Mouse (Mus musculus): ENCODE results near the gene Krt24. TPM values are rescaled to one million over a fixed set of nuclear protein-coding genes. Genes with fewer than 3 reads are reported as not detected.

Krt24 gene
- polyA plus RNA-seq, 1 experiment, result not detected

DNA sequence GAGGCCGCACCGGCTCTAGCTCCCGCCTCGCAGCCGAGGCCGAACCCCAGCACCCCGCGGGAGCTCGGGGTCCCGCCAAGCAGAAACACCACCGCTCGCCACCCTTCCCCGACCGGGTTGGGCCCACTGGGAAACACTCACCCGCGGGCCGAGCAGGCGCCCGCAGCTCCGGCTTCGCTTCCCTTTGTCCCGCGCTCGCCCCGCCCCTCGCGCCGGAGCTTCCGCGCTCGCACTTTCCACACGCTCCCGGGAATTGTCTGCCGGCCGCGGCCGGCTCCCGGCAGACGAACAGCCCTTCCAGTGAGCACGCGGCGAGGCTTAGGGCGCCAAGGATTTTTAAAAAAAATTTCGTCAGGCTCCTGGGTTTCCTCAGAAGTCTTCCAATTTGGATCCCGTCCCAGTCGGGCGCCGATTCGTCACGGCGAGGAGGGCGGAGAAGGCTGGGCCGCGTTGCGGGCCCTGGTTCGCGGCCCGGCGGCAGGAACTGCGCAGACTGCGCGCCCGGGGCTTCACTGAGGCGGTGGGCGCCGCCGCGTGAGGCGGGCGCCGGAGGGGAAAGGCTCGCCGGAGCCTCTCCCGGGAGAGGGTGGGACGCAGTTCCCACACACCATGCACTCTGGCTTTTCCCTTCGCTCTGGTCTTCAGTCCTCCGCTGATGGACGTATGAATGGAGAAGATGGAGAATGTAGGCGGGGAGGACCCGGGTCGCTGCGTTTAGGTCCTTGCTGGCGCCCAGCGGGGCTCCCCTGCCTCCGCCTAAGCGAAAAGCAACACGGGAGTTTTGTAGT lies 54.6 kb downstream of the Krt24 start, which contains the start of gene Smarce1:
Gene Smarce1, minus strand, starts transcription at position 757 of the 788 bp plus-strand sequence.
- peak within 1 kb of the TSS; percentile 67 for H3K27ac ChIP-seq (ENCODE audit: insufficient read depth, low read depth, low read length)
- peak within 1 kb of the TSS; percentile 99 for H3K4me3 ChIP-seq (ENCODE audit: low read depth, low read length)
- no peaks in the 10 kb centered on the region for H3K27me3 ChIP-seq (ENCODE audit: control insufficient read depth, insufficient read depth, low read length)
- no peak for TF ChIP-seq CTCF (IDR thresholded peaks at IDR 0.05; ENCODE audit: extremely low read depth, insufficient read length, insufficient replicate concordance, low read depth, low read length)
- TF ChIP-seq POLR2A (IDR thresholded peaks at IDR 0.05; ENCODE audit: low read depth, low read length), result peak; percentile 52; the same call in 1 of the 2 replicates
- no peaks in the 10 kb centered on the region for H3K4me1 ChIP-seq (ENCODE audit: control insufficient read depth, insufficient read depth, insufficient read length, low read length)
- under 1% methylated on average over 87 of the region's 87 CpGs for WGBS
- peaks cover 9% of the 10 kb centered on the region for H3K36me3 ChIP-seq (ENCODE audit: control insufficient read depth, insufficient read depth, low read length)

Other genes starting within 250 kb of the Krt24 start
- 71.6 and 78.1 TPM in 2 replicates for gene Igfbp4, start 244.0 kb downstream of the Krt24 start, polyA plus RNA-seq (2012; rRNA removed)
- gene Tns4, start 196.0 kb downstream of the Krt24 start, polyA plus RNA-seq (2012; rRNA removed), result 4.8 and 47.8 TPM in 2 replicates
- gene Ccr7, start 130.2 kb downstream of the Krt24 start, polyA plus RNA-seq (2012; rRNA removed), result 2.5 and 4.1 TPM in 2 replicates
- 4.0 and 6.9 TPM in 2 replicates for gene Smarce1, start 54.2 kb downstream of the Krt24 start, polyA plus RNA-seq (2012; rRNA removed)
- 0.13 and 0.20 TPM in 2 replicates for gene Krt222, start 41.2 kb downstream of the Krt24 start, polyA plus RNA-seq (2012; rRNA removed)
- gene Krt25, start 37.7 kb upstream of the Krt24 start, polyA plus RNA-seq (2012; rRNA removed), result not detected in 2 replicates
- gene Krt26, start 52.7 kb upstream of the Krt24 start, polyA plus RNA-seq (2012; rRNA removed), result not detected in 2 replicates
- not detected in 2 replicates for gene Krt27, start 65.8 kb upstream of the Krt24 start, polyA plus RNA-seq (2012; rRNA removed)
- gene Krt28, start 89.6 kb upstream of the Krt24 start, polyA plus RNA-seq (2012; rRNA removed), result not detected in 2 replicates
- 0.15 and 0.18 TPM in 2 replicates for gene Krt10, start 104.1 kb upstream of the Krt24 start, polyA plus RNA-seq (2012; rRNA removed)
- 0.48 and 9.5 TPM in 2 replicates for gene Krt12, start 137.0 kb upstream of the Krt24 start, polyA plus RNA-seq (2012; rRNA removed)
- 292 and 951 TPM in 2 replicates for gene Krt20, start 152.9 kb upstream of the Krt24 start, polyA plus RNA-seq (2012; rRNA removed)
- 4.4 and 7.4 TPM in 2 replicates for gene Krt23, start 207.9 kb upstream of the Krt24 start, polyA plus RNA-seq (2012; rRNA removed)
- gene Krt39, start 236.1 kb upstream of the Krt24 start, polyA plus RNA-seq (2012; rRNA removed), result not detected in 2 replicates